Mouse (Mus musculus) T-cell, adult 2 months (primary cell): ENCODE data around the gene Nanos2.

Source experiments
- DNase-seq: peaks from one replicate; pipeline ENCODE4 v3.0.0; 2022; ENCODE audit warnings: low spot score

Nanos2 gene

GRCm38 (mm10) chr7:18990601-18991295 lies 3.5 kb downstream of the Nanos2 start, which contains the start of gene Mypop:
Gene Mypop, plus strand, starts transcription at chr7:18991245.
- DNase-seq: peak; percentile 98

GRCm38 (mm10) chr7:18991660-18992293 lies 4.6 kb downstream of the Nanos2 start:
- peak; percentile 19 for DNase-seq

GRCm38 (mm10) chr7:18992294-18992675 lies 5.1 kb downstream of the Nanos2 start:
- no peak for DNase-seq

GRCm38 (mm10) chr7:18993036-18993435 lies 5.8 kb downstream of the Nanos2 start:
- no peak for DNase-seq

- no peak for DNase-seq
Observed at GRCm38 (mm10) chr7:18998835-18999234, 11.6 kb downstream of the Nanos2 start.

GRCm38 (mm10) chr7:19000421-19000820 lies 13.2 kb downstream of the Nanos2 start:
- no peak for DNase-seq

GRCm38 (mm10) chr7:19001066-19001806 lies 14.0 kb downstream of the Nanos2 start:
- peak; percentile 88 for DNase-seq

- no peak for DNase-seq
Observed at GRCm38 (mm10) chr7:19001807-19002085, 14.5 kb downstream of the Nanos2 start.

- no peak for DNase-seq
Observed at GRCm38 (mm10) chr7:19002115-19002514, 14.9 kb downstream of the Nanos2 start.

GRCm38 (mm10) chr7:19002848-19003498 lies 15.8 kb downstream of the Nanos2 start:
- DNase-seq: peak; percentile 63

- DNase-seq: peak; percentile 92
Observed at GRCm38 (mm10) chr7:19003902-19004630, 16.9 kb downstream of the Nanos2 start, which contains the start of gene Irf2bp1. Gene Irf2bp1, plus strand, starts transcription at chr7:19004044.

GRCm38 (mm10) chr7:19004631-19005079 lies 17.5 kb downstream of the Nanos2 start:
- DNase-seq: no peak

GRCm38 (mm10) chr7:19005417-19006121 lies 18.4 kb downstream of the Nanos2 start:
- DNase-seq: no peak

- DNase-seq: peak; percentile 75
Observed at GRCm38 (mm10) chr7:19006476-19006875, 19.3 kb downstream of the Nanos2 start.

GRCm38 (mm10) chr7:19007026-19007977 lies 20.1 kb downstream of the Nanos2 start:
- DNase-seq: no peak

- DNase-seq: no peak
Observed at GRCm38 (mm10) chr7:19010581-19010980, 23.4 kb downstream of the Nanos2 start.

- DNase-seq: no peak
Observed at GRCm38 (mm10) chr7:19012025-19012621, 24.9 kb downstream of the Nanos2 start.

GRCm38 (mm10) chr7:19012882-19013281 lies 25.7 kb downstream of the Nanos2 start:
- no peak for DNase-seq

GRCm38 (mm10) chr7:19014452-19014851 lies 27.3 kb downstream of the Nanos2 start:
- DNase-seq: no peak

- DNase-seq: no peak
Observed at GRCm38 (mm10) chr7:19016042-19016441, 28.8 kb downstream of the Nanos2 start.
